Mouse (Mus musculus): Measurements from ENCODE around the gene Tgfbi. TPM values are rescaled to one million over a fixed set of nuclear protein-coding genes. Genes with fewer than 3 reads are reported as not detected.

Tgfbi gene
- total RNA-seq, 2 experiments from 2014 or later = 75.9 to 99.2 TPM

DNA sequence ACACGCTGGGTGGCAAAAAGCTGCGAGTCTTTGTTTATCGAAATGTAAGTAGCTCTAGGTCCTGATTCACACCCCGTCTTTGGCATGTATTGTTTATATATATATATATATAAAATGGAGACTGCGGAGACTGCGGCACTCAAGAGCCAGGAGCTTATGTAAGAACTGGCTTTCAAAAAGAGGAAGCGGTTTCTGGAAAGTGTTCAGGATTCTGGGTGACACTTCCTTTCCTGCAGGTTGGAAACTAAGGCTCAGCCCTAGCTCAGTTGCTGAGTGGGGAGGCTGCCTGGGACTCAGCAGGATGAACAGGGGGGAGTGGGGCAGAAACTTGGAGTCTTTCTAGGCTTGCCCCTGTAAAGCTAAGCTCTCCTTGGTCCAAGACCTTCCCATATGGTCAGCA is 22.0 kb downstream of the Tgfbi start:
- no peak for DNase-seq (ENCODE audit: low spot score in 2 of 2)

DNA sequence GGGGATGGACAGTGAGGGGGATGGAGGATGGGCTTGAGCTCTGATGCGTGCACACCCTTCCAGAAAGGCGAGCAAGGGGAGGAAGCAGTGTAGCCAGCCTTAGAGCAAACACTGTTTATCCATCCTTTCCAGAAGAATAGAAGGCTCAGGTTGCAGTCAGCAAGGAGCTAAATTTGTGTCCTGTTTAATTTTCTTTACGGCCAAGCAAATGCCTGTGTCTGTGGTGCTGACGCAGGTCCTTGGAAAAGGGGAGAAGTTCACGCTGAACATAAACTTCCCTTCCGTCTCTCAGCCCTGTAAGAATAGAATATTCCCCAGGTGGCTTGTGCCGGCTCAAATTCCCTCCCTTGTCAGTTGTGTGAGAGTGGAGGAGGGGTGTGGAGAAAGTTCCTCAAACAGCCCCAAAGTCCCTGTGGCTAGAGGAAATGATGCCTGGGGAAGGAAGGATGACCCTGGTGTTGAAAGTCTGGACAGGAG is 24.9 kb downstream of the Tgfbi start:
- no peak for DNase-seq (ENCODE audit: low spot score in 2 of 2)

DNA sequence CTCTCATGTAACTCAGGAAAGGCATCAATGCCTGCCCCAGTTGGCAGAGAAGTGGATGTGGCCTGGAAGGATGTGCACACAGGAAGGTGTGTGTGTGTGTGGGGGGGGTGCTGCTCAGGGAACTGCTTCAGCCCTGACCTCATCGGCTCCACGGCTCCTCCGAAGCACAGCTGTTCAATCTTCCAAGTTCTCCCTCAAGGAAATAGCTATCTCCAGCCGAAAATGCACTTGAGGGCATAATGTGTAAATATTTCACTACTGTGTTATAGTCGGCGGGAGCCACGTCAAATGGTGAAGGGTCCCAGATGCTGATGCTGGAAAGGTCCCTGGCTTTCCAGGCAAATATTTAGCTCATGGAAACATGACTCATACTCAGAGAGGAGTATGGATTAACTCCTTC is 25.6 kb downstream of the Tgfbi start:
- peak in 1 of 2 experiments; percentile 38 for DNase-seq (ENCODE audit: low spot score in 2 of 2)

DNA sequence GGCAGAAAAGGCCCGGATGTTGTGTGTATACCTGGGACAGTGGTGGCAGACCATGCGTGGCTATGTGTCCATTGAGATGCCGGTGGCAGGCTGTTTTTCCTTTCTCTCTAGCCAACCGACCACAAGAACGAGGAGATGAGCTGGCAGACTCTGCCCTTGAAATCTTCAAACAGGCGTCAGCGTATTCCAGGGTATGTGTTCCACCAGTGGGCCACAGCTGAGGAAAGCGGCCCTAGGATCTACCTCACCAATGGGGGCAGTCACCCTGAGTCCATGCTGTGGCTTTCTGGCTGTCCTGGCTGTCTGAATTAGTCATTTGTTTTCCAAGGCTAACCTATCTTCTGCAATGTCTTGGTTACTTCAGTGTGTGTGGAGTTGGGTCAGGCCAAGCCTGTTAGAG is 27.7 kb downstream of the Tgfbi start:
- no peak for DNase-seq (ENCODE audit: low spot score in 2 of 2)

DNA sequence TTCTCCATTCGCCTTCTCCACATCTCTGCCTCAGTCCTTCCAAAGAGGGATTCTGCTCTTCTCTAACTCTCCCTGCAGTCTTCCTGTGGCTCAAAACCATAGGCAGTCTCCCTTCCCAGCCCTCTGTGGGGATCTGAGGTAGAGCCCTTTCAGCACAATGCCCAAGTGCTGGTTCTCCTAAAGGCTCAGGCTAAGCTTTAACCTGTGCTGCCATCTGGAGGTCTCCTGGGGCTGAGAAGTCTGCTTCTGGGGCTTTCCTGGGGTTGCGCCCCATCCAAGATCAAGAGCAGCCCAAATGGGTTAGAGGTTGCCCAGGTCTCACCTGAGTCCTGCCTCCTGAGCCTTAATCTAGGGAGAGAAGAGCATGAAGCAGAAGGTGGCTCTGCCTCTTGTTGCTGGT is 32.4 kb downstream of the Tgfbi start:
- no peak for DNase-seq (ENCODE audit: low spot score in 2 of 2)

DNA sequence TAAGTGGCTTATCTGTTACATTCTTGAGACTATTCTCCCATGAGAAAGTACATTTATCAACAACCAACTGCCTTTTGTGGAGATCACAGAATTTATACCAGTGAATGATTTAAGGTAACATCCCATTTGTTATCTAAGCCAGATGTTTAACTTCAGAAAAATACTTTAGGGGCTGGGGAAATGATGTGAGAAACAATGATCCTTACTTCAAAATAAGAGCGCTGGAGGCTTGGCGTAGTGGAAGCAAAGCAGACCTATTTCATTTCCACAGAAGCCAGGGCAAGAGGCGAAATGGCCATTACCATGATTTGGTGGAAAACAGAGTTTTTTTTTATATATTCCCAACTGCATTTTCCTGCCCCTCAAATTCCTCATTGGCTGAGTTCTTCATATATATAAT is 34.7 kb downstream of the Tgfbi start:
- DNase-seq (ENCODE audit: low spot score in 2 of 2) = no peak

DNA sequence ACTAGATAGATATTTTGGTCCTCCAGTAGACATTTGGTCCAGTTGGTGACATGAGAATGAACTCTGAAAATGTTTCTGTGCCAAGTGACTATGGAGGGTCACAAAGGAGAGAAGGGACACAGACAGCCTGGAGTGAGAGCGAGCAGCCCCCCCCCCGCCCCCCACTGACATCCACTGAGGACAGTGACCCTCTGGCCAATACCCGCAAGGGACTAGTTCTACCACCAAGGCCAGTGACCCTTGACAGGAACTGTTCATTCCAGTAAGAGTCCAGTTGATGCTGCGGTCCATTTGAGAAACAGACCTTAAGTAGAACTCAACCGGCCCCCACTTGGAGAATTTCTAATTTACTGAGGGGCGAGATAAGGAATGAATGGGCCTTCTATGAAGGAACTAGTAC is 36.4 kb downstream of the Tgfbi start:
- no peak for DNase-seq (ENCODE audit: low spot score in 2 of 2)

DNA sequence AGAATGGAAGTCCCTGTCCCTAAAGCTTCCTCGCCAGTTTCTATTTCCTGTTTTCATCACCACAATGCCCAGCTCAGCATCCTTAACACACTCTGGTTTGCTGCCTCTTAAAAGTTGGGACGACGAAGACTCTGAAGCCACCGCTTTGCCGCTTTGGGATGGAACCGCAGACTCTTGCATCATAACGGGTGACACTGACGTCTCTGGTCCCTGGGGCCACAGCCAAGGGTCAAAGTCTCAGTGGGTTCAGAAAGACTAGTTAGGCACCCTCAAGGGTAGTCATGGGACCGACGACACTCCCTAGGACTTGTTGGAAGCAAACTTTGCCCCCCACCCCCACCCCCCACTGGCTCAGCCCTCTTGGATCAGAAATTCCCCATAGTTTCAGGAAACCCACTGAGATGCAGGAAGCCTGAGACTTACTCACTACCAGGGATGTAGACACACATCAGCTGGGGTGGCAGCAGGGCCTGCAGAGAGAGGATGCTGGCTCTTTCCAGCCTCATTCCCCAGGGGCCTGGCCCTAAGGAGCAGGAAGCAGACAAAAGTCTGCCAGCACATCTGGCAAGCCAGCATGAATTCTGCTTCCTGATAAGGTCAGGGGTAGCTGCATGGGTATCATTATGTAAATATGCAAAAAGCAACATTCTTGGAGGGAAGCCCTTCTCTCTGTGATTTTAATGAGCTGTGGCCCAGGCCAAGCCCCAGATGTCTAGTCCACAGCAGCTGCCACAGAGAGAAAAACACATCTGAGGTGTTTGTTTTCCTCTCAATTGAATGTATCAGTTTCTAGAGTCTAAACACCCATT is 38.5 kb downstream of the Tgfbi start:
- peak in 1 of 2 experiments; percentile 68 for DNase-seq (ENCODE audit: low spot score in 2 of 2)

DNA sequence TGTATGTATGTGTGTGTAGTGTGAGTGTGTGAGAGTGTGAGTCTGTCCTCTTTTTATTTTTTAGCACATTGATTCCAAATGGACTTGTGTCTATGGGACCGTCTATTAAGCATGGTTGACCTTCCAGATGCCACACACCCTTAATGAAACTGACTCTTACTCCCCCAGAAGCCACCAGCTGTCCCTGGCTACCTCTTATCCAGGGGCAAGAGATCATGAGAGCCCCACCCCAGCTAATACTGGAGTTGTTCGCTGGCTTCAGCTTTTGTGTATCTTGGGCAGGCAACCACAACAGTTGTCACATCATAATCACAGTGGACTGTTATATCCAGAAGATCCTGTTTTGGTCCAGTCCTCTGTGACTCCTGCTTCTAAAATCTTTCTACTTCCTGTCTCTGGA is 40.7 kb downstream of the Tgfbi start:
- DNase-seq (ENCODE audit: low spot score in 2 of 2) = no peak

DNA sequence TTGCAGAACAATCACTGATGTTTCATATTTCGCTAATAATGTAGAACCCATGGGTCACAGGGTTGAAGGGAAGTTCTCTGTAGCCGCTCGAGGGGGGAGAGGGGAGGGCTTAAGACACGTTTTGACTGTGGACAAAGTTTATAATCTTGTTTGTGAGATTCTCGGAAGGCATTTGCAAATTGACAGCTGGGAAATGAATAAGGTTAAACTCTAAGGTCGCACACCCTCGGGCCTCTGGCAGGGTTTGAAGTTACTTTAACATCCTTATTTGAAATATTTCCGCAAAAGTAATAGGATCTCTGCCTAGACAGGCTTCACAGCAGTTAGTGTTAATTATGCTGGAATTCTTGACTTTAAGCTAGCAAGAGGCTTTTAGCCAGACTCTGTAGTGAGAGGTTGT is 43.1 kb downstream of the Tgfbi start:
- DNase-seq (ENCODE audit: low spot score in 2 of 2) = no peak

DNA sequence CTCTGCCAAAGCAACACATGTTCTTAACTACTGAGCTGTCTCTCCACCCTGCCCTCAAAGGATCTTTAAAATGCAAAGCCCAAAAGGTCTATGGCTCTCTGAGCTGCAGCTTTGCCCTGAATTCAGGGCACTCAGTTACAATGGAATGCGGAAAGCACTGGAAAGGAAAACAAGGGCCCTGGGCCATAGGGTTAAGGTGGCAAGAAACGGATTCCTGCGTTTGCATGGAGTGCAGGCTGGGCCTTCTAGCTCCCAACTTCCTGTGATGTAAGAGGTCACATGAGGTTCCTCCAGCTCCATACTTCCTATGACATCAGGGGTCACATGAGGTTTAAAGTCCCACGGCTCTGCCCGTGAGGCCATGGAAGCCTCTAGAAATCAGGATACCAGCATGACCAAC is 44.9 kb downstream of the Tgfbi start:
- no peak for DNase-seq (ENCODE audit: low spot score in 2 of 2)

DNA sequence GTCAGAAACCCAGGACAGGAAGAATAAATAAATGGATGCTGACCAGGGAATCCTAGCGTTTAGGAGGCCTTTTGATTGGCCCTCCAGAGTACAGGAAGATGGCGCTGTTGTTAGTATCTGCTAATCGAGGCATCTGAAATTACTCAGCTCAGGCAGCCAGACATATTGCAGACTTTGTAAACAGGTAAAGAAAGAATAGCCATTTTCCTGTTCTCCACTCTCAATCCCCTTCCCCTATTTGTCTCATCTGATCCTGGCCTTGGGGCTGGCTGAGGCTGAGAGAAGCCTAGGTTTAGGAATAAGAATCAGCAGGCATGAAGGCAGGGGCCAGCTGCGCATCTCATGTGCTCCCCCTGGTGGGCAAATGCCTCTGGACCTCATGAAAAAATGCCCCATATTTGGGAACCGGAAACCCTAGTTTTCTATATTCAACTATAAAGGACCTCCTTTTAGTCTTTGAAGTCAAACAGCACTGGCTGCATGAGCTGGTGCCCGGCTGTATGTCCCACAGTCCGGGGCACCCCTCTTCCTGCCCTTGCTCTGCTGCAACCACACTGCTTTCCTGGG is 48.7 kb downstream of the Tgfbi start:
- peak; percentile 78 to 83 for DNase-seq (ENCODE audit: low spot score in 2 of 2)

DNA sequence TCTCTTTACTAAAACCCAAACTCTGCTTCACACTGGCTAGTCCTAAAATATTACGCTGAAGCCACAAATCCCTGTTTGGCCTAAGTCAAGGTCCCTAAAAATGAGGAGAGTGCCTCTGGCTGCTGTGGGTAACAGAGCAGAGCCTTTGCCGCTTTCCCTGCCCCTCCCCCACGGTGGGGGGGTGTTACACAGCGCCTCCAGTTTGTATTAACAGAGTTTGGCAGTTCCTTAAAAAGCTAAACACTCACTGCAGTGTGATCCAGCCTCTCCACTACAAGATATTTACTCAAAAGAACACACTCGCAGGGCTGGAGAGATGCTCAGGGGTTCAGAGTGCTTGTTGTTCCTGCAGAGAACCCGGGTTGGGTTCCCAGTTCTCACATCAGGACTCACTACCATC is 49.6 kb downstream of the Tgfbi start:
- DNase-seq (ENCODE audit: low spot score in 2 of 2) = no peak

DNA sequence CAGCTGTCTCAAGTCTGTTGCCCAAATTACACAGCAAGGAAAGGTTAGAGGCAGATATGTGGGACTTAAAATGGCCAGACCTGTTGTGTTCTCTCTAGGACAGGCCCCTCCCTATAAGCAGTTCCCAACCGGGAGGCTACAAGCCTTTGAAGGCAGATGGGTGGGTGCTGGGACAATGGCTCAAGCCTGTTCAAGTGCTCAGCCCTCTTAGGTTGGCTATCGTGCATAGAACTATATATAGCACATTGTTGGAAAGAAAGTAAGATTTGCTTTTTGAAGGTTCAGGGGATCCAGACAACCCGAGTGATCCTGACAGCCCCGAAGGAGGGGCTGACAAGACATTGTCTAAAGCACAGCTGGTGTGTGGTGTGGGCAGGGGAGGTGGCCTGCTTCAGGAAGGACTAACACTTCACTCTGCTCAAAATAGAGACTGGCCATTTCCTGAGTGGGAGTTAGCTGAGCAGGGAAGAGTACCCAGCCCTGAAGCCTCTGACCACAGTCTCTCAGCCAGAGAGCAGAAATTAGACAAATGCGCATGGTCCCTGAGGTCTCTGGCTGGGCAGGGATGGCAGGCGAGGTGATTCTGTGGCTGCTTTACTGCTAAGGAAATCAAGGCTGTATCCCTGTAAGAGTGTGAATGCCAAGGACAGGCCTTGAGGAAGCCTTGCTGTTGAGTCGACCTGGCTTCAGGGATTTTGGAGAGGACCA is 52.7 kb downstream of the Tgfbi start:
- DNase-seq (ENCODE audit: low spot score in 2 of 2) = no peak

DNA sequence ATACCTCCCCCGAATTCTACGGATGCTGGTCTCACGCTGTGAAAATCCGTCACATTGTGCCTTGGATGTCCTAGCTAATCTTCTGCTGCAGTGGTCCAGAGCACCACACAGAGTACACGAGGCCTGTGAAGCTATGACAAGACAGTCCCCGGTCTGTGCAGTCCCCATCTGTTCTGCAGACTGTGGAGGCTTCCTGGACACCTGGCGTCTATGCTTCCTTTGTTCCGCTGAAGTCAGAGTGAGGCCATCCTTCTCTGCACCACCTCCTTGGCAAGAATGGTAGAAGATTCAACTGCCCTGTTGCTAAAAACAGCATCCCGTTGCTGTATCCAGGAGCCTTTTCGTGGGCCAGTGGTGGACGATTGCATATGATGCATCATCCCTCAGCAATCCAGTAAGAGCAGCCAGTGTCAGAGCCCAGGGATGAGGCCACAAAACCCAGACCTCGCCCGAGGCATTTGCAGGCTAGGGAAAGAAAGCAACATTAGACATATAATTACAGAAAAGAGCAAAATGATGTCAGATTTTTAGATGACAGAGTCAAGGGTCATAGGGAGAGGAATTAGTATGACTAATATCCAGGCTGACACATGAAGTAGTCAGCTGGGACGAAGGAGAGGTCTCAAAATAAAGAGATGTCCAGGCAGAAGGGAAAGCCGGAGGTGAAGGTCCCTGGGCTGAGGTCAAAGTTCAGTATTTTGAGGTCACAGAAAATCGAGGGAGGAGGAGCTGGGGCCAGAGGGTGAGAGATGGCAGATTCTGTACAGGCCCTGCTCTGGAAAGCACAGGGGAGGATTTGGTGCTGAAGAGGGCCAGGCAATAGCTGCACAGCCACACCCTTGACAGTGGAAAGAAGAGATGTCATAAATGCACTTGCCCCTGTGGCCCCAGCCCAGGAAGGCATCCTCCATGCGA is 55.2 kb downstream of the Tgfbi start:
- no peak for DNase-seq (ENCODE audit: low spot score in 2 of 2)

DNA sequence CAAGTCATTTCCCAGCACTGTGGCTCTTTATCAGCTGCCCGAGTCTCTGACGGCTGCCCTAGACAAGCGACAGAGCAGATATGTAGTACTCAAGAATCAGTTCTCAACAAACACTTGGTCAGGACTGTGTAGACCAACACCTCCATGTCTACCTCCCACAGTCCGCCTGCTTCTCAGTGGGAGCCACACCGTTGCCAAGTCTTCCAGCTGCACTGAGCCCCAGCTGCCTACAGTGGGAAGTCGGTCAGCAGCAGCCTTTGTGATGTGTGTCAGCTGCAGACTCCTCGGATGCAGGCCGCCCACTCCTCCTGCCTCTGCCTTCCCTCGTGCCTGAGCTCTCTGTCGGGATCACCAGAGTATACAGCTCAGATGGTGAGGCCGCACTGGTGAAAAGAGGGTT is 61.9 kb downstream of the Tgfbi start:
- DNase-seq (ENCODE audit: low spot score in 2 of 2) = peak in 1 of 2 experiments; percentile 28

DNA sequence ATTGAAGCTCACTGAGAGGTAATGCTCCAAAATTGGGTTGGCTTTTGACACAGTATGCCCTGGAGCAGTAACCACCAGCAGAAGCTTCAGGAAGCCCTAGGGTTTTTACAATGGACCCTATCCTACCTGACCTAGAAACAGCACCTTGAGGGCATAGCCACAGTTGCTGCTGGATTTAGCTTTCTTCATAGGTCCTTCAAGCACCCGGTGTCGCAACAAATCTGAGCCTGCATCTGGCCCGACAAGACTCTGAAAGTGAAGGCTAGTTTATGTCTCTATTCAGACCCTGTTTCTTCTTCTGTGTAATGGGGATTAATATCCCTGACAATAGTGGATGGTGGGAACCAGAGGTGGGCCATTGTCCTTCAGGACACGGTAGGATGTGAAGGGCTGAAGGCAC is 68.4 kb downstream of the Tgfbi start:
- DNase-seq (ENCODE audit: low spot score in 2 of 2) = no peak

DNA sequence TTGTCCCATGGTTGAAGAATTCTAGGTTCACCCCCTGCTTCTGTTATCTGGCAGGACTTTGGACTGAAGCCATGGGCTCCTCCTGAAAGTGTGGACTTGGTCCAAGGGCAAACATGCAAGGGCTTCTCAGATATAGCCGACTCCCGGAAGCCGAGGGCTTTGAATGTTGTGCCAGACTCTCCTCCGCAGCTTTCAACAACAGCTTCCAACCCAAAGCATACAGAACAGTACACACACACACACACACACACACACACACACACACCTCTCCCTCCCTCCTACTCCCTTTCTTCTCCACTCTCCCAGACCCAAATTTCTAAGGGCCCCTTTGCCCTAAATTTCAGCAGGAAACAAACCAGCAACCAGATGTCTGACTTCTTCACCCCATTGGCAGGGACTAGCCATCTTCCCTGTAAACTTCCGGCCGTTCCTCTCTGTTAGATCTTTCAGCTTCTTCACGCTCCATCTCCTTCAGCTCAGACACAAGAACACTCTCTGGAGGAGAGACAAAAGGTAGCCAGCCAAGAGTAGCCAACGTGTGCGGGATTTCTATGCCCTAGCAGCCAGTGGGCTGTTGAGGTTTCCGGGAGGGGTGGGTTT is 69.0 kb downstream of the Tgfbi start:
- DNase-seq (ENCODE audit: low spot score in 2 of 2) = no peak

DNA sequence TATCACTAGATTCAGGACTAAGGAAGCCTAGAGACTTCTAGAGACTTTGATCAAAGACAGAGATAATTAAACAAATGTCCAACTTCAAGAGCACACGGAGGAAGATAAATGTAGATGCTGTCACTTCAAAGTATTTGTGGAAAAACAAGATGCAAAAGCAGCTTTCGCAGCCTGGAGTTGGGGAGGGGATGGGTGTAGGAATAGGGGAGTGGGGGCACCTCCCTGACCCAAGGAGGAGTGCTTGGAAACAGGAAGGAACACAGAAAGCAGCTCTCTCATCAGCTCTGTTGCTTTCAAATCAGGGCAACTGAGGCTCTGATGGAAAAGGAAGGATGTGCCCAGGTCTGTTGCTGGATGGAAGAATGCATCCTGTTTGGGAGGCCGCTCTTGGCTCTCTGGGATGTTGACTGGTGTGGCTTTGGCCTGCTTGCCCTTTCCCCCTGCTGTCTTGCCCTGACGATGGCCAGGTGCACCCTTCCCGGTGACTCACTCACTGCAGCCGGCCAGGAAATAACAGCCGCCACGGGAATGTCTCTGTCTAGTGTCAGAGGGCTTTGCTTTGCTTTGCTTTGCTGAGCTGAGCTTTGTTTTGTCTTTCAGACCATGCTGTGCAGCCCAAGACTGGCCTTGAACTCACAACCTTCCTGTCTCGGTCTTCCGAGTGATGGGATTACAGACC is 69.6 kb downstream of the Tgfbi start:
- DNase-seq (ENCODE audit: low spot score in 2 of 2) = no peak

DNA sequence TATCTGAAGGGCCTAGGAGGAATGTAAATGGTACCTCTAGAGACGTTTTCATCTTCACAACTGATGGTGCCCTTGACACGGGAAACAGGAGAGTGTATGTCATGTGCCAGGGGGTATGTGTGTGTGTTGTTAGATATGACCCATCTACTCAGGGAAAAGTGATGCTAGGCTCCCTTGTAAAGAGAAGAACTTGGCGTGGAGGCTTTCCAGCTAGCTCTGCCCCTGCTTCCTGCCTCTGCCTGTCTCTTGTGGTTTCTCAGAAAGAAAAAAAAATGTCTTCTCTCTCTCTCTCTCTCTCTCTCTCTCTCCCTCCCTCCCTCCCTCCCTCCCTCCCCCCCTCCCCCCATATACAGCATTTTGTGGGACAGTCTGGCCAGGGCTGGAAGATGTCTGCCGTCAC is 72.6 kb downstream of the Tgfbi start:
- no peak for DNase-seq (ENCODE audit: low spot score in 2 of 2)

Data from gastrocnemius, postnatal 4 days (tissue).